Mouse (Mus musculus) megakaryocyte, embryonic 14.5 days (primary cell): ENCODE data around the gene Zfp800.

Source experiments
- FLI1 ChIP-seq: IDR thresholded peaks from 2 replicates; pipeline ENCODE4 v1.6.1; 2012; ENCODE audit warnings: low read length, inconsistent platforms, mixed read lengths
- GATA1 ChIP-seq: IDR thresholded peaks from 3 replicates; pipeline ENCODE4 v1.6.1; 2012; ENCODE audit warnings: mixed read lengths, low read length, inconsistent platforms, borderline replicate concordance

DNA sequence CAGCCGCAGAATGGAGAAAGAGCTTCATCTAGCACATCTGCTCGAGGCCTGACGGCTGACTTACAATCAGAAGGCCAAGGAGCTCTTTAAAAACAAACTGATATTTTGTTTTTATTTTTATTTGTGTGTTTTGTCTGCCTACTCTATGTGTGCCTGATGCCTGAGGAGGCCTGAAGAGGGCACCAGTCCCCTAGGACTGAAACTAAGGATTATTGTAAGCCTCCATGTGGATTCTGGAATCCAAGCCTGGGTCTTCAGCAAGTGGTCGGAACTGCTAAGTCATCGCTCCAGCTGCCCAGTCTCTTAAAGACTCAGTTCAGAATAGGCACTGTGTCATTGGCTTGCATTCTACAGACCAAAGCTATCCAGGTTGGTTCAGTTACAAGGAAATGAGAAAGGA, 58.4 kb downstream of the Zfp800 start:
- TF ChIP-seq GATA1 (no peak), FLI1 (no peak)
